Mouse (Mus musculus) intestine, embryonic 16.5 days (tissue): ENCODE measurements around the gene Hsdl1. TPM values are rescaled to one million over a fixed set of nuclear protein-coding genes. Genes with fewer than 3 reads are reported as not detected.
A peak's percentile ranks its signal among the peaks of the same experiment; 100 is the strongest.

ENCODE experiments used
- ATAC-seq: fragments of 200-750 bp; cut with Nextera tagmentation; 2 replicates; pipeline ENCODE4 v1.8.0; 2017; ENCODE audit warnings: moderate TSS enrichment, moderate library complexity
- H3K27ac ChIP-seq: fragments of 300-500 bp; sonication (generic); 2 replicates; pipeline ENCODE4 v1.5.1; 2014; ENCODE audit warnings: mild to moderate bottlenecking, low read length
- H3K27me3 ChIP-seq: fragments of 300-500 bp; sonication (generic); replicated peaks from 2 replicates; pipeline ENCODE4 v1.6.1; 2014; ENCODE audit warnings: low read length, control low read depth, mixed read lengths; ENCODE audit not compliant: control insufficient read depth, insufficient read depth
- H3K36me3 ChIP-seq: fragments of 300-500 bp; sonication (generic); 2 replicates; pipeline ENCODE4 v1.6.1; 2014; ENCODE audit warnings: low read length, control low read depth; ENCODE audit not compliant: control insufficient read depth, insufficient read depth
- H3K4me1 ChIP-seq: fragments of 300-500 bp; sonication (generic); 2 replicates; pipeline ENCODE4 v1.6.1; 2014; ENCODE audit warnings: low read length, control low read depth, mixed read lengths; ENCODE audit not compliant: control insufficient read depth, insufficient read depth
- H3K4me2 ChIP-seq: fragments of 300-500 bp; sonication (generic); 2 replicates; pipeline ENCODE4 v1.6.1; 2014; ENCODE audit warnings: low read depth, low read length, control low read depth
- H3K4me3 ChIP-seq: fragments of 300-500 bp; sonication (generic); 2 replicates; pipeline ENCODE4 v1.5.1; 2014; ENCODE audit warnings: mild to moderate bottlenecking, low read length
- H3K9ac ChIP-seq: fragments of 300-500 bp; sonication (generic); 2 replicates; pipeline ENCODE4 v1.6.1; 2014; ENCODE audit warnings: low read depth, low read length
- H3K9me3 ChIP-seq: fragments of 300-500 bp; sonication (generic); 2 replicates; pipeline ENCODE4 v1.6.1; 2016; ENCODE audit warnings: low read length, control low read depth; ENCODE audit not compliant: control insufficient read depth
- WGBS: fragments of 180-500 bp; shearing (Covaris S2); extraction: QIAGEN DNeasy Blood & Tissue Kit; methylation state at CpG from one replicate; pipeline ENCODE4 v1.1.7; 2014; 5-methylcytosine and 5-hydroxymethylcytosine counted together
- polyA plus RNA-seq: library from polyadenylated mRNA; unstranded; fragments of >200 nt; fragmentation: Nextera tagmentation; extraction: Ambion mirVana; gene quantifications from 2 replicates; pipeline ENCODE4 v1.2.1, GENCODE M21; 2015

Hsdl1 gene
- polyA plus RNA-seq, 1 experiment from 2014 or later: 32.3 TPM

- Histone ChIP-seq H3K4me3 (no peak overlapping the region), H3K4me2 (no peak overlapping the region), H3K4me1 (peaks cover 7% of the 10 kb centered on the region; the same call in 1 of the 2 replicates), H3K27me3 (no peaks in the 10 kb centered on the region), H3K27ac (no peak overlapping the region), H3K36me3 (peaks cover 10% of the 10 kb centered on the region; the same call in 1 of the 2 replicates), H3K9me3 (no peaks in the 10 kb centered on the region), H3K9ac (no peak overlapping the region)
- 69% methylated on average over 7 of the region's 7 CpGs for WGBS
- ATAC-seq: no peak
Observed at GRCm38 (mm10) chr8:119568951-119569350, 6.0 kb downstream of the Hsdl1 start.

DNA sequence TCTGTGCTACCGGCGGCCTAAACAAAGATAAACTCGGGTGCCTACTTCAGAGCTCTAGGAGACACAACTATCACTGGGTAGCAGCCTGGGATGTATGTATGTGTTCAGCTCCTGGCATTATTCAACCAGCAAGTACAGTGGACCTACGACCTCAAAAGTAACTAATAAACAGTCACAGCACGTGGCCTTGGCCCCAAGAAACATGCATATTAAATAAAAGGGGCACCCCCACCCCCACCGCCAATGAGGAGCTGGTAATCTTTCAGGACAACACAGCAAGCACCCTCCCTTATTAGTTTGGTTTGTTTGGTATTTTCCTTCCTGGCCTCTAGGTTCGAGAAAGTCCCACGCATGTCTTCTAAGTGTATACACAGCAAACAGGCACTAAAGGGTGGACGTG lies 6.7 kb downstream of the Hsdl1 start:
- ATAC-seq: no peak
- WGBS: 86% methylated on average over 9 of the region's 9 CpGs
- peaks cover 10% of the 10 kb centered on the region; the same call in 1 of the 2 replicates for H3K36me3 ChIP-seq
- H3K9me3 ChIP-seq: no peaks in the 10 kb centered on the region
- no peak overlapping the region for H3K4me3 ChIP-seq
- no peak overlapping the region for H3K27ac ChIP-seq
- no peak overlapping the region for H3K9ac ChIP-seq
- H3K27me3 ChIP-seq: no peaks in the 10 kb centered on the region
- H3K4me1 ChIP-seq: 0 out of 2 replicates have a peak, but pooled peaks cover 2% of the 10 kb centered on the region
- no peak overlapping the region for H3K4me2 ChIP-seq

DNA sequence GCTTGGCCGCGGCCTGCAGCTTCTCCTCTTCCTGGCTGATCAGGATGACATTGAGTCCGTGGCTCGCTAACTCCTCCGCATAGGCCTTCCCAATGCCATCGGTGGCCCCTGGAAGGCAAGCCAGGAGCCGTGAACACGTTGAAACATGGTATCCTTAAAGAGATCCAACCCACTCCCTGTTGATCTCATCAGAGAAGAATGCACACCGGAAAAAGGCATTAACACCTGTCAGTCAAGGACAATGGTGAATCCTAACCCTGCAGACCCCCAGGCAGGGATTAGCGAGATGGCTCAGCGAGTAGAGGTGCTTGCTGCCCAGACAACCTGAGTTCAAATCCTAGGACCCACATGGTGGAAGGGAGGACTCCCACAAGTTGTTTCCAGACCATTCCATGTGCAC lies 8.6 kb downstream of the Hsdl1 start:
- ATAC-seq: no peak
- no peaks in the 10 kb centered on the region for H3K27me3 ChIP-seq
- no peaks in the 10 kb centered on the region for H3K4me1 ChIP-seq
- peaks cover 10% of the 10 kb centered on the region; the same call in 1 of the 2 replicates for H3K36me3 ChIP-seq
- H3K9ac ChIP-seq: no peak overlapping the region
- H3K4me3 ChIP-seq: no peak overlapping the region
- 78% methylated on average over 11 of the region's 11 CpGs for WGBS
- H3K4me2 ChIP-seq: no peak overlapping the region
- no peak overlapping the region for H3K27ac ChIP-seq
- H3K9me3 ChIP-seq: no peaks in the 10 kb centered on the region

GRCm38 (mm10) chr8:119563849-119564251 lies 11.1 kb downstream of the Hsdl1 start:
- no peaks in the 10 kb centered on the region for H3K27me3 ChIP-seq
- H3K27ac ChIP-seq: no peak overlapping the region
- H3K4me3 ChIP-seq: no peak overlapping the region
- H3K36me3 ChIP-seq: peaks cover 10% of the 10 kb centered on the region; the same call in 1 of the 2 replicates
- 88% methylated on average over 14 of the region's 14 CpGs for WGBS
- H3K9me3 ChIP-seq: no peaks in the 10 kb centered on the region
- no peak overlapping the region for H3K4me2 ChIP-seq
- H3K9ac ChIP-seq: no peak overlapping the region
- no peaks in the 10 kb centered on the region; the same call in 1 of the 2 replicates for H3K4me1 ChIP-seq
- ATAC-seq: no peak

DNA sequence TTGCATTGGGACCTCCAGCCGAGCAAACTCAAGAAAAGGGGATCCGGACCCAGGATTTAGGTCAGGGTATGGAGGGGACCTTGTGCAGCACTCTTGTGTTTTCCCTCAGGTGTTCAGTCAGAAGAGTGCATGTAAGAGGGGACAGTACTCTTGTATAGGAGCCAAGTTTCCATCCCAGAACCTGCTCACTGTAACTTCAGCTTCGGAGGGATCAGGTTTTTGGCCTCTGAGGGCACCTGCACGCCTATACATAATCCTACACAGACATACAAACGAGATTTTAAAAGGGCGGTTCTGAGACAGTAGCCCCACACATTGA lies 15.6 kb downstream of the Hsdl1 start:
- H3K4me2 ChIP-seq: peak overlapping the region; percentile 65
- H3K4me3 ChIP-seq: peak overlapping the region; percentile 77
- no peak for ATAC-seq
- H3K4me1 ChIP-seq: peaks cover 18% of the 10 kb centered on the region
- peak overlapping the region; percentile 62; the same call in 1 of the 2 replicates for H3K27ac ChIP-seq
- WGBS: 90% methylated on average over 6 of the region's 6 CpGs
- H3K9ac ChIP-seq: peak overlapping the region; percentile 68
- no peaks in the 10 kb centered on the region for H3K36me3 ChIP-seq
- no peaks in the 10 kb centered on the region for H3K27me3 ChIP-seq
- no peaks in the 10 kb centered on the region for H3K9me3 ChIP-seq

- H3K27me3 ChIP-seq: no peaks in the 10 kb centered on the region
- WGBS: 5% methylated on average over 63 of the region's 63 CpGs
- peak within 1 kb of the TSS; percentile 90 for H3K9ac ChIP-seq
- no peaks in the 10 kb centered on the region for H3K9me3 ChIP-seq
- peak within 1 kb of the TSS; percentile 77 for H3K4me3 ChIP-seq
- H3K27ac ChIP-seq: peak within 1 kb of the TSS; percentile 89
- H3K4me2 ChIP-seq: peak within 1 kb of the TSS; percentile 78
- ATAC-seq: peak; percentile 95
- peaks cover 23% of the 10 kb centered on the region for H3K4me1 ChIP-seq
- no peaks in the 10 kb centered on the region for H3K36me3 ChIP-seq
Observed at GRCm38 (mm10) chr8:119558603-119559401, 16.2 kb downstream of the Hsdl1 start, which contains the start of gene Mbtps1. Gene Mbtps1, minus strand, starts transcription at chr8:119558735.

- H3K4me1 ChIP-seq: peaks cover 27% of the 10 kb centered on the region
- H3K4me2 ChIP-seq: peak overlapping the region; percentile 78
- no peaks in the 10 kb centered on the region for H3K36me3 ChIP-seq
- peak overlapping the region; percentile 77 for H3K4me3 ChIP-seq
- peak overlapping the region; percentile 89 for H3K27ac ChIP-seq
- no peaks in the 10 kb centered on the region for H3K27me3 ChIP-seq
- no peaks in the 10 kb centered on the region for H3K9me3 ChIP-seq
- peak overlapping the region; percentile 90 for H3K9ac ChIP-seq
- under 1% methylated on average over 55 of the region's 55 CpGs for WGBS
- ATAC-seq: peak; percentile 93
Observed at GRCm38 (mm10) chr8:119557821-119558602, 17.0 kb downstream of the Hsdl1 start.

DNA sequence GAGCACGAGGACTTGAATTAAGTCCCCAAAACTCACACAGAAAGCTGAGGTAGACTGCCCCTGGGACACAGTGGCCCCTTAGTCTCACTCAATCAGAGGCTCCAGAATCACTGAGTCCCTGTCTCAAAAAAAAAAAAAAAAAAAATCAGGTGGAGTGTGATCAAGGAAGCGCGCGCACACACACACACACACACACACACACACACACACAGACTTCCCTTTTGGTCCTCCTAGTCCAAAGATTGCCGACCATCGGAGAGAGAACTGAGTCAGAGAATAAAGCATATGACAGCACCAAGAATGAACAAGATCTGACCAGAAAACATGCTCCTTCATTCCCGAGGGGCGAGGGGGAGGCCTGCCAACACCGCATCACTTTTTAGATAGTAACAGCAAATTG lies 17.9 kb downstream of the Hsdl1 start:
- ATAC-seq: no peak
- peaks cover 35% of the 10 kb centered on the region for H3K4me1 ChIP-seq
- H3K4me2 ChIP-seq: peak overlapping the region; percentile 78
- WGBS: 71% methylated on average over 9 of the region's 9 CpGs
- peak overlapping the region; percentile 90 for H3K9ac ChIP-seq
- no peaks in the 10 kb centered on the region for H3K36me3 ChIP-seq
- H3K27me3 ChIP-seq: no peaks in the 10 kb centered on the region
- peak overlapping the region; percentile 77 for H3K4me3 ChIP-seq
- no peak overlapping the region; the same call in 1 of the 2 replicates for H3K27ac ChIP-seq
- H3K9me3 ChIP-seq: no peaks in the 10 kb centered on the region

DNA sequence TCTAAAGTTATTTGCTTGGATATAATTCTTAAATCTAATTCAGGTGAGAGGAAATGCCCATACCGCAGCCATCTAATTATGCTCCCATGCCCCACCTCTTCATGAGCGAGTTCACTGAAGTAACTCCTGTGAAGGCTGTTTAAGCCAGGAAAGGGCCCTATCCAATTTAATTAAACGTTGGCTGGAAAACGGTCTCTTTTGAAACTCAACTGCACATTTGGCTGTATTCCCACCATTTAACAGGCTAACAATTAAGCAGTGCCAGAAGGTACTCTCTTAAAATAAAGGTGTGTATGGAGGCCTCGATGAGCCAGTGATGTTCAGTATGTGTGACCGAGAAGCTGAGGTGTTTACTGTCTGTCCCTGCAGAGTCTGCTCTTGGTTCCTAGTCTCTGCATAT lies 19.1 kb downstream of the Hsdl1 start:
- no peak overlapping the region for H3K4me2 ChIP-seq
- ATAC-seq: no peak
- 84% methylated on average over 6 of the region's 6 CpGs for WGBS
- no peak overlapping the region for H3K9ac ChIP-seq
- no peaks in the 10 kb centered on the region for H3K9me3 ChIP-seq
- no peaks in the 10 kb centered on the region for H3K36me3 ChIP-seq
- no peak overlapping the region for H3K4me3 ChIP-seq
- H3K4me1 ChIP-seq: peaks cover 45% of the 10 kb centered on the region
- H3K27me3 ChIP-seq: no peaks in the 10 kb centered on the region
- no peak overlapping the region for H3K27ac ChIP-seq
